ENCODE assay signal across 15 mouse cellular contexts in the genomic region with DNA sequence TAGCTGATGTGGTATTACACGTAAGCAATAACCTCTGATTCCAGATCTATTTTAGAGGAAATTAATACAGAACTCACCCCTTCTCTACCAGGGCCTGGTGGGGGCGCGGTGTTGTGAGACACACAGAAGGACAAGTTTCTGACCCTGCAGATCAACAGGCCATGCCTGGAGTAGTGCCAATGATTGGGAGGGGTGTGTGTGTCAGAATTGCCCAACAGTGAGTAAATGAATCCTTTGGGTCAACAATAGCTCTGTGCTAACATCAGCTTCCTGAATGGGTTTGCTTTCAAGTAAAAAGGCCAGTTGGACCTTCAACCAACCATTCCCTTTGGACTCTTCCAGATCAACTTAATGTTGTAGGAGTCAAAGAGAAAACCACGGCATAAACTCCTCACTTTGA. TPM values are rescaled to one million over a fixed set of nuclear protein-coding genes. Genes with fewer than 3 reads are reported as not detected.
DNase-seq lines count a peak whose midpoint lies in the region; ATAC-seq and TF ChIP-seq lines count a peak whose summit lies in the region.
"Had no signal": no experiment of that assay in that cellular context is flagged by ENCODE, and none has a peak within 500 bp of the region (broad histone marks: within the 10 kb centered on the region; RNA-seq: fewer than 3 reads in every experiment).

No protein-coding gene starts in this region.

- no peaks in the 10 kb centered on the region for H3K27me3 ChIP-seq in kidney, postnatal 0 days (ENCODE audit: insufficient read depth, low read length)
- no peaks in the 10 kb centered on the region for H3K27me3 ChIP-seq in liver, embryonic 15.5 days
- H3K27me3 ChIP-seq in stomach, postnatal 0 days (ENCODE audit: control insufficient read depth, insufficient read depth, low read length) = no peaks in the 10 kb centered on the region
- H3K27me3 ChIP-seq in heart, adult 2 months (ENCODE audit: control insufficient read depth, insufficient read depth, low read length) = no peaks in the 10 kb centered on the region
- H3K27me3 ChIP-seq: CH12.LX; forebrain, embryonic 12.5 days; hindbrain, embryonic 15.5 days; neural tube, embryonic 13.5 days had no signal

- no peak overlapping the region for H3K27ac ChIP-seq in kidney, postnatal 0 days
- H3K27ac ChIP-seq in liver, embryonic 15.5 days (replicated peaks) = no peak overlapping the region
- H3K27ac ChIP-seq in stomach, postnatal 0 days (replicated peaks) = no peak overlapping the region
- H3K27ac ChIP-seq in heart, adult 2 months = no peak overlapping the region
- H3K27ac ChIP-seq: forebrain, embryonic 12.5 days; hindbrain, embryonic 15.5 days; layer of hippocampus, adult 2 months; limb, embryonic 12.5 days; neural tube, embryonic 13.5 days had no signal

- DNase-seq in kidney, postnatal 0 days (ENCODE audit: low spot score) = peak; percentile 12
- DNase-seq in kidney, adult 18-20 months = no peak
- DNase-seq in adrenal gland, postnatal 25 days = peak; percentile 48
- DNase-seq in stomach, postnatal 0 days (ENCODE audit: low spot score) = peak; percentile 90
- no peak for DNase-seq in heart, adult 2 months
- no peak for DNase-seq in thymus, postnatal 0 days (ENCODE audit: low spot score)
- DNase-seq in cerebellum, postnatal 4 days (ENCODE audit: low spot score in 2 of 2) = no peak
- DNase-seq: midbrain, embryonic 14.5 days had no signal

- no peaks in the 10 kb centered on the region for H3K9me3 ChIP-seq in kidney, postnatal 0 days (replicated peaks; ENCODE audit: low read length)
- no peaks in the 10 kb centered on the region for H3K9me3 ChIP-seq in liver, embryonic 15.5 days (replicated peaks)
- no peaks in the 10 kb centered on the region for H3K9me3 ChIP-seq in stomach, postnatal 0 days (ENCODE audit: control insufficient read depth, low read length)
- H3K9me3 ChIP-seq: forebrain, embryonic 12.5 days; hindbrain, embryonic 15.5 days; limb, embryonic 12.5 days had no signal

- TF ChIP-seq EP300 in stomach, postnatal 0 days (optimal IDR thresholded peaks at IDR 0.05) = no peak
- no peak for TF ChIP-seq EP300 in heart, adult 2 months (IDR thresholded peaks at IDR 0.05; ENCODE audit: insufficient read depth, low read depth, low read length)

- no peak overlapping the region for H3K9ac ChIP-seq in kidney, postnatal 0 days (ENCODE audit: low read depth, low read length)
- H3K9ac ChIP-seq in liver, embryonic 15.5 days = no peak overlapping the region
- H3K9ac ChIP-seq in stomach, postnatal 0 days (ENCODE audit: low read length) = no peak overlapping the region
- H3K9ac ChIP-seq in heart, adult 2 months (ENCODE audit: low read depth, low read length) = no peak overlapping the region
- H3K9ac ChIP-seq: forebrain, embryonic 12.5 days; hindbrain, embryonic 15.5 days; limb, embryonic 12.5 days; neural tube, embryonic 13.5 days had no signal

- H3K4me1 ChIP-seq in kidney, postnatal 0 days (replicated peaks; ENCODE audit: insufficient read depth, low read length) = no peaks in the 10 kb centered on the region
- peaks cover 10% of the 10 kb centered on the region; the same call in 1 of the 2 replicates for H3K4me1 ChIP-seq in liver, embryonic 15.5 days (replicated peaks)
- H3K4me1 ChIP-seq in stomach, postnatal 0 days (replicated peaks; ENCODE audit: control insufficient read depth, insufficient read depth) = no peaks in the 10 kb centered on the region
- H3K4me1 ChIP-seq in heart, adult 2 months (ENCODE audit: control insufficient read depth, insufficient read depth, low read length) = no peaks in the 10 kb centered on the region
- H3K4me1 ChIP-seq: hindbrain, embryonic 15.5 days had no signal

- H3K79me2 ChIP-seq in heart, adult 2 months (replicated peaks; ENCODE audit: control insufficient read depth, insufficient read depth, low read length) = no peaks in the 10 kb centered on the region

- TF ChIP-seq POLR2A in heart, adult 2 months (IDR thresholded peaks at IDR 0.05; ENCODE audit: insufficient read depth, low read depth, low read length) = no peak

- H3K4me2 ChIP-seq in kidney, postnatal 0 days (ENCODE audit: low read length) = no peak overlapping the region
- no peak overlapping the region for H3K4me2 ChIP-seq in liver, embryonic 15.5 days
- no peak overlapping the region for H3K4me2 ChIP-seq in stomach, postnatal 0 days (replicated peaks; ENCODE audit: low read depth)
- H3K4me2 ChIP-seq: forebrain, embryonic 12.5 days; hindbrain, embryonic 15.5 days; limb, embryonic 12.5 days; neural tube, embryonic 13.5 days had no signal

- no peak for TF ChIP-seq CTCF in kidney, postnatal 0 days (IDR thresholded peaks at IDR 0.05; ENCODE audit: low read depth)
- no peak for TF ChIP-seq CTCF in stomach, postnatal 0 days (IDR thresholded peaks at IDR 0.05; ENCODE audit: low read depth)
- TF ChIP-seq CTCF in heart, adult 2 months (IDR thresholded peaks at IDR 0.05) = no peak

- intact Hi-C loops in heart, adult 2 months (cut with DNase I) = no loop called here

- H3K4me3 ChIP-seq in kidney, postnatal 0 days (replicated peaks; ENCODE audit: low read depth, low read length) = no peak overlapping the region
- no peak overlapping the region for H3K4me3 ChIP-seq in liver, embryonic 15.5 days (replicated peaks)
- no peak overlapping the region for H3K4me3 ChIP-seq in stomach, postnatal 0 days (ENCODE audit: low read depth, low read length)
- H3K4me3 ChIP-seq in heart, adult 2 months = no peak overlapping the region
- H3K4me3 ChIP-seq: forebrain, embryonic 12.5 days; hindbrain, embryonic 15.5 days; layer of hippocampus, adult 2 months; limb, embryonic 12.5 days; neural tube, embryonic 13.5 days had no signal

- ATAC-seq in kidney, postnatal 0 days (replicated peaks; ENCODE audit: low FRiP score, low read depth) = no peak
- ATAC-seq in liver, embryonic 15.5 days (ENCODE audit: insufficient read depth) = peak; percentile 74
- ATAC-seq in stomach, postnatal 0 days (ENCODE audit: low FRiP score, low TSS enrichment) = peak; percentile 69

- WGBS in kidney, postnatal 0 days = 76% methylated on average over 4 of the region's 4 CpGs
- 57% methylated on average over 4 of the region's 4 CpGs for WGBS in liver, embryonic 15.5 days (ENCODE audit: insufficient replicate concordance)
- 55% methylated on average over 4 of the region's 4 CpGs for WGBS in stomach, postnatal 0 days
- 81% methylated on average over 4 of the region's 4 CpGs for WGBS in heart, adult 2 months

- H3K36me3 ChIP-seq in kidney, postnatal 0 days (ENCODE audit: insufficient read depth, low read length) = no peaks in the 10 kb centered on the region
- no peaks in the 10 kb centered on the region for H3K36me3 ChIP-seq in liver, embryonic 15.5 days (replicated peaks)
- no peaks in the 10 kb centered on the region for H3K36me3 ChIP-seq in stomach, postnatal 0 days (ENCODE audit: control insufficient read depth, insufficient read depth, low read length)
- no peaks in the 10 kb centered on the region for H3K36me3 ChIP-seq in heart, adult 2 months (ENCODE audit: control insufficient read depth, insufficient read depth, low read length)
- H3K36me3 ChIP-seq: forebrain, embryonic 12.5 days; hindbrain, embryonic 15.5 days; limb, embryonic 12.5 days; neural tube, embryonic 13.5 days had no signal

RNA-seq across cellular contexts. Expression of gene Kcnv2, which starts 6.3 kb away (rescaled TPM):
- polyA plus RNA-seq in kidney, postnatal 0 days (2015; fragmentation: Nextera tagmentation; extraction: Ambion mirVana) = 0.04 and 0.08 TPM in 2 replicates
- total RNA-seq in adrenal gland, postnatal 25 days (2021) = not detected in 2 replicates
- polyA plus RNA-seq in liver, embryonic 15.5 days (2015; fragmentation: Nextera tagmentation; extraction: Ambion mirVana) = not detected in 2 replicates
- polyA plus RNA-seq in stomach, postnatal 0 days (2015; fragmentation: Nextera tagmentation; extraction: Ambion mirVana) = 0.02 and 0.05 TPM in 2 replicates
- total RNA-seq in heart, adult 2 months (2021) = 1 to 10 TPM; 4.2 to 5.4 TPM
- polyA plus RNA-seq in heart, adult 2 months (2012; rRNA removed) = 2.2 and 8.9 TPM in 2 replicates
- 0.04 TPM in 1 of 2 replicates, not detected in the other for polyA plus RNA-seq in thymus, postnatal 0 days (2015; fragmentation: Nextera tagmentation; extraction: Ambion mirVana)
- total RNA-seq: CH12.LX; layer of hippocampus, adult 2 months had no signal
- polyA plus RNA-seq: forebrain, embryonic 12.5 days; limb, embryonic 12.5 days; neural tube, embryonic 13.5 days had no signal

Comparison
In these comparisons a context has a peak if more than half of its experiments do, and no peak if none do; other contexts are left out.
1. DNase-seq: peak in kidney, postnatal 0 days (single experiment), adrenal gland, postnatal 25 days (single experiment) and stomach, postnatal 0 days (single experiment); none in kidney, adult 18-20 months (single experiment), heart, adult 2 months (0 of 2), thymus, postnatal 0 days (single experiment) and cerebellum, postnatal 4 days (0 of 2).